Mouse (Mus musculus): Measurements from ENCODE around the gene Atcay.
"Not testable (repeated sequence)": the region's sequence is repeated elsewhere in the genome, so short reads cannot be mapped to it uniquely, and the experiment has no call there.

The Atcay gene

DNA sequence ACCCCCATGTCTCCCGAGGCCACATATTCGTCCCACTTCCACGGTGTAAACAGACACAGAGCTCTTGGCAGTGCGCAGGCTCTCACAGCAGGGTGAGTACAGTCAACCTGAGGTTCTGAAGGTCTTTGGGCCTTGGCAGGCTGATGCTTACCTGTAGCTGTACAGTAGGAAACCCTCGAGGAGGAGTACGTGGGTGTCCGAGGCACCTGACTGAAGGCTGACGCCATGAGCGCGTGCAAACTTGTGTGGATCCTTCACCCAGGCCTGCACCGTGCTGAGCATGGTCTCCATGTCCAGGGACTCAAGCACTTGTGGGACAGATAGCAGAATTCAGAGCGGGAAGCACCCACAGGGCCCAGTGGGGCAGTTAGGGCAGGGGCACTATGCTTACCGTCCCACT lies 30.5 kb downstream of the Atcay start:
- no peak for DNase-seq (ENCODE audit: low spot score)

DNA sequence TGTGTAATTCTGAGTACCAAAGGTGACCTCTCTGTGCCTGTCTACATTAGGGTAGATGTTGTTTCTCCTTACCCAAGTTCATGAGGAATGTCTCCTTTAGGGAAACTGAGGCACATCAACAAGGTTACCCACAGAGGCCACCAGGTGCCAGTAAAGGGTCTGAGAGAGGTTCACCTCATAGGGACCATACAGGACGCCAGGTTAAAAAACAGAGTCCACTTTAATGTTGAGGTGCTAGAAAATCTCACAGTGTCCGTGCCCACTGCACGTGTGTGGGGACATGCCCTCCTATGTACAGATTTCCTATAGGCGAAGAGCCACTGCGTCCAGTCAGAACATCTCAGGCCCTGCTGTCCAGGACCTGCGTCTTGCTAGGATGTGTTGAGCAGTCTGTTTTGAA lies 31.6 kb downstream of the Atcay start:
- no peak for DNase-seq (ENCODE audit: low spot score)

DNA sequence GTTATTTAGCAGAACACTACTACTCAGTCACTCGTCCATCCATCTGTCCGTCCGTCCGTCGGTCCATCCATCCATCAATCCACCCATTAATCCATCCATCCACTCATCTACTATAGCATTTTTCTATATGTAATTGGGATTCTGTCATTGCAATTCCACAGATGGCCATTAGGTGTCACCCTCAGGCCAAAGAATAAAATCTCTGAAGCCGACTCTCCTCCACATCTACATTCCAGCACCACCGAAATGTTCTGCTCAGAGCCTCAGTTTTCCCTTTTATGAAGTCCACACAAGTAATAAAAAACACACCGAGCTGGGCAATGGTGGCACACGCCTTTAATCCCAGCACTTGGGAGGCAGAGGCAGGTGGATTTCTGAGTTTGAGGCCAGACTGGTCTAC lies 32.4 kb downstream of the Atcay start:
- DNase-seq (ENCODE audit: low spot score) = no peak

DNA sequence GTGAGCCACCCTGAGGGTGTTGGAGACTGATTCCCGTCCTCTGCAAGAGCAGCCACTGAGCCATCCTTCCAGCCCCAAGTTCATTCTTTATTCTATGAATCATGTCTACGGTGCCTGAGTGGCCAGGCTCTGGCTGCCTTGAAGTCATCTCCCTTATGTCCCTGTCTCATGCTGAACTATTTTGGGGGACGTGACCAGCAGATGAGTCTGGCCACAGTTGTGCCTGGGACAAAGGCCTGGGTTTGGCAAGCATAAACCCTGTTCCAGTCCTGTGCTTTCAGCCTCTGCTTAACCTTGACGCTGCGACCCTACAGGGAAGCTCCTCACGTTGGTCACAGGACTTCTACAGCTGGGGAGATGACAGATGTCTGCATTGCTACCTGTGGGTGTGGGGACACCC lies 33.3 kb downstream of the Atcay start:
- no peak for DNase-seq (ENCODE audit: low spot score)

DNA sequence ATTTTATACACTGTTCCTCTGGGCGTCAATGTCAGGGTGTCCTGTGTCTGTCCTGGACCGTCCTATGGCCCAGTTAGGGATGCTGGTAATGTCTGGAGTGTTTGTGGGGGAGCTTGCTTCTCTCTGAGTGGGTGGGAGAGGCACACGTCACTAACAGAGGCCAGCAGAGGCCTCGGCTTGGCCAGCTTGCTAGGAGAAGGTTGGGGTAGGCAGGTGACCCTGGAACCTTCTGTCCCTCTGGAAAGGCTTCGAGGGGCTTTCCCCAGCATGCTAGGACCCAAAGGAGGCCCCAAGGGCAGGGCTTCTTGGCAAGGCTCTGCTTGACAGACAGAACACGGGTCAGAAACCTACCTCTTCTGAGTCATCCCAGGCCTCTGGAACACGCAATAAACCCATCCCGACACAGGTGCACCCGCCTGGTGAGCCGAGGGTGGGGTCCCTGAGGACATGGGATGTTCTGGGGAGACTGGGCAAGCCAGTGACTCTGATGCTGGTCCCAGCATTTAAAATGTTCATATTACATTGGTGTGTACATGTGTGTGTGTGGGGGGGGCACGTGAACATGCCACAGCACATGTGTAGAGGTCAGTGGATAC lies 34.1 kb downstream of the Atcay start:
- DNase-seq (ENCODE audit: low spot score) = no peak

DNA sequence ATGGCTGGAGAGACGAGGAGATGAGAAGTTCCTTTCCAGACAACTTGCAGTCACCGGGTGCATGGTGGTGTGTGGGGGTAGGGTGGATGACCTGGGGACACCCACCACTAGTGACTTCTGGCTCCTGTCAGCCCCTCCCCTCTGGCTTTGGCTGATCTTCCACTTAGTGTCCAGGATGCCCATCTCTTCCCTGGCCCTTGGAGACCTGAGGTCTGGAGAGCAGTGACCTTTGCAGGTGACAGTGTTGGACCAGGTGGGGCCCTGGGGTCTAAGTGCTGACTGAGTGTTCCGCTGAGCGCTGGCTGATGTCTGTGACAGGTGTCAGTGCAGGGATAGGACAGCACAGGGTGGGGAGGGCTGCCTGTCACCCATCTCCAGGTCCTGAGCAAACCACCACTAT lies 35.3 kb downstream of the Atcay start:
- DNase-seq (ENCODE audit: low spot score) = no peak

DNA sequence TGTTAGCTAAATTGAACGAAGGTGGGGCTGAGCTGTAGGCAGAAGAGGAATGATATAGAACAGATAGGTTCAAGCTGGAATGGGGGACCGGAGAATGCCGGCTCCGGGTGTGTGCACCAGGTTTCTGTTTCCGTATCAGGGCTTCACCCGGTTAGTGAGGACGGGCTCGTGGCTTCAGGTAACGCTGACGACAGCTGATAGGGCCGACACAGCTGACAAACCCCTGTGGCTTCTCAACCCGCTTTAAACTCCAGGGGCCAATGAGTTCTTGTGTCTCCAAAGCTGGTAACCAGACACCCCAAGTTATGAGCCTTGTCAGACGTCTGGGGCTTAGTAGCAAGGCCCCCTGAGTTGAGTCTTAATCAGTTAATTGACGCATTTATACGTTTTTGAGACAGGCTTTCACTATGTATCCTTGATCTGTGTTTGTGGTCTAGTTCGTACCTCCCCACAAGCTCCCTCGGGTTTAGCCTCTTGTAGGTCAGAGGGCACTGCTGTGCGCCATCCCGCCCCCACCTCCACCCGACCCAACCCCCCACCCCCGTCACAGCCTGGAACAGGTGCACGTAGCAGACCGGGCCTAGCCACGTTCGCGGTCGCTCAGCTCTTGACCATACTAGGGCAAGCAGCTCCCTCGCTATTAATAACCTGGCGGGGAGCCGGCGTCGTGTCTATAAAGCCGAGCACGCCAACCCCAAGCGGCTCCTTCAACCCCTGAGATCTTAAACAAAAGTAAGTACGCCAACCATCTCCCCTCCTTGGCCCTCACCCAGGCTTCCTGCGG lies 36.5 kb downstream of the Atcay start:
- DNase-seq (ENCODE audit: low spot score) = no peak

DNA sequence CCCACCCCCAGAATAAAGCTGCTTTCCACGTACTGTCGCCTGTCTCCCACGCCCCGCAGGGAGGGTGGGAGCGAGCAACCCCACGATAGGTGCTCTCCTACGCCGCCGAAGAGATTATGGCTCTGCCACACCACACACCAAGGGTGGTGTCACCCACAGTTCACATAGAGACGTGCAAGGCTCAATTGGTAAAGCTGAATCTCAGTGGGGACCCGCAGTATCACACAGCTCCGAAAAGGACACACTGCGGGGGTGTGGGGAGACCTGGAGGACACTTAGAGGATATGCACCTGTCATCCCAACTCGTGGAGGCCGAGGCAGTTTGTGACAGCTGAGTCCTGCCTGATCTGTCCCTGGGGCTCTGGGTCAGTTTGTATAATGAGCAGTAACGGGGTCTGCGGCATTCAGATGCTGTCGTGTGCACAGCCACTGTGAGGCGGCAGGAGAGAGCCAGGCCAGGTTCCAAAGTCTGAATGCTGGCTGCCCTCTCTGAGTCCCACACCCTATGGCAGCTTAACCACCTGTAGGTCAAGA lies 37.6 kb downstream of the Atcay start:
- no peak for DNase-seq (ENCODE audit: low spot score)

DNA sequence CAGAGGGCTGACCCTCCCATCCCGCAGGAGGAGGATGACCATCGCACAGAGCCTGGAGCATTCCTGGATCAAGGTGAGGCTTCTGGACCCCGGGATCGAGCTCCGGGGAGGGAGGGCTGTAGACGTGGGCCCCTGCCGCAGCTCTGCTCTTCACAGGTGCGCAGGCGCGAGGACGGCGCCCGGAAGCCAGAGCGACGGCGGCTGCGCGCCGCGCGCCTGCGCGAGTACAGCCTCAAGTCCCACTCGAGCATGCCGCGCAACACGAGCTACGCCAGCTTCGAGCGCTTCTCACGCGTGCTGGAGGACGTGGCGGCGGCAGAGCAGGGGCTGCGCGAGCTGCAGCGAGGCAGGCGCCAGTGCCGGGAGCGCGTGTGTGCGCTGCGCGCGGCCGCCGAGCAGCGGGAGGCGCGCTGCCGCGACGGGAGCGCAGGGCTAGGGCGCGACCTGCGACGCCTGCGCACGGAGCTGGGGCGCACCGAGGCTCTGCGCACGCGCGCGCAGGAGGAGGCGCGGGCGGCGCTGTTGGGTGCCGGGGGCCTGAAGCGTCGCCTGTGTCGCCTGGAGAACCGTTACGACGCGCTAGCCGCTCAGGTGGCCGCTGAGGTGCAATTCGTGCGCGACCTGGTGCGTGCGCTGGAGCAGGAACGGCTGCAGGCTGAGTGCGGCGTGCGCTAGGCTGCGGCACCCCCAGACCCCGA lies 38.2 kb downstream of the Atcay start:
- DNase-seq (ENCODE audit: low spot score) = peak; percentile 83

DNA sequence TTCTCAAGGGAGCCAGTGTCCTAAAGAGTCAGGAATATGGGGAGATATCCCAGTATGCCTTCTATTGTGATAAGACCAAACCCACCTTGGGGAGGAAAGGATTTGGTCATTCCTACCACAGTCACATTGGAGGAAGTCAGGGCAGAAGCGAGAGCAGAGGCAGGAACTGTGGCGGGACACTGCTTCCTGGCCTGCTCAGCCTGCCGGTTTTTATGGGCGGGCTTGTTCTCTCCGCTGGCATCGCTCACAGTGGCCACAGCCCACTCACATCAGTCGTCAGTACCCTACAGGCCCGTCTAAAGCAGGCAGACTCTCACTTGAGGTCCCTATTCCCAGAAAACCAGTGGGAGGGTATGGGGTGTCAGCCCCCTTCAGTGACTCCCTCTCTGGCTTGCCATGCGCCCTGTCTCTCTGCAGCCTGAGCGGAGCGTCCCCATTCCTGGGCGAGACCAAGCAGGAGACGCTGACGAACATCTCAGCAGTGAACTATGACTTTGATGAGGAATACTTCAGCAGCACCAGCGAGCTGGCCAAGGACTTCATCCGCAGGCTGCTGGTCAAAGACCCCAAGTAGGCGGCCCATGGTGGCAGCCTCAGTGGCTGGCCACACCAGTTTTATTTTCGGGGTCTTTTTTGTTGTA lies 39.2 kb downstream of the Atcay start:
- no peak for DNase-seq (ENCODE audit: low spot score)

DNA sequence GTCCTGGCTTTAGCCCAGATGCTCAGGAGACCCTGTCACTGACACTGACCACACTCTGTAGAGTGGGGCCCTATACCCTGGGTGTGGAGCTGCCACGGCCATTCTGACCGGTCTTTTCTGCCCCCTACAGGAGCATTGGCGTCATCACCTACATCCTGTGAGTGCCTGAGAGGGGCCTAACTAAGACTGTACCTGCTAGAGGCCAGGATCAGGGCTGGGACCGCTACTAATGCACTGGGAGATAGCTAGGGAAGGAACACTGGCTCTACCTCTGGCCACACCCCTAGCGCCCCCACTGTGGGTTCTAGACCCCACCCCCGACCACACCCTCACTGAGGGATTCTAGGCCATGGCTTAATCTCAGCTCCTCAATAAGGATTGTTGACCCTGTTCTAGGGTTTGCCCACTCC lies 39.7 kb downstream of the Atcay start:
- DNase-seq (ENCODE audit: low spot score) = no peak

DNA sequence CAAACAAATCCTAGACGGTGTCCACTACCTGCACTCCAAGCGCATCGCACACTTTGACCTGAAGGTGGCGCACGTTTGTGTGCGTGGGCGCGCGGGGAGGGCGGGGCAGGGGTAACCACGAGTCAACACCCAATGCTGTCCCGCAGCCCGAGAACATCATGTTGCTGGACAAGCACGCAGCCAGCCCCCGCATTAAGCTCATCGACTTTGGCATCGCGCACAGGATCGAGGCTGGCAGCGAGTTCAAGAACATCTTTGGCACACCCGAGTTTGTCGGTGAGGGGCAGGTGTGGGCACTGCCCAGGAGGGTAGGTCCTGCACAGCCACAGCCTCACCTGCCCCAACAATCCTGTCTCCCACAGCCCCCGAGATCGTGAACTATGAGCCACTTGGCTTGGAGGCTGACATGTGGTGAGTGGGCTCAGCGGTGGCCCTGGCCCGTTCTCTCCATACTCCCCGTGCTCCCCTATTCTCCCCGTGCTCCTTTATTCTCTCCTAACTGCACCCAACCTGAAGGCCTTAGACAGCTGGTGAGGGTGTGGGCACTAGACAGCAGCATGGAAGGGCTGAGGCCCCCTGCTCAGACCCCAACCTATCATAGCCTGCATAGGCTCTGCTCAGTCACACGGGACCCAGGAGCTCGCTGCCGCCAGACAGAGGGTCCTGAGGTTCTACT lies 40.3 kb downstream of the Atcay start:
- no peak for DNase-seq (ENCODE audit: low spot score)

DNA sequence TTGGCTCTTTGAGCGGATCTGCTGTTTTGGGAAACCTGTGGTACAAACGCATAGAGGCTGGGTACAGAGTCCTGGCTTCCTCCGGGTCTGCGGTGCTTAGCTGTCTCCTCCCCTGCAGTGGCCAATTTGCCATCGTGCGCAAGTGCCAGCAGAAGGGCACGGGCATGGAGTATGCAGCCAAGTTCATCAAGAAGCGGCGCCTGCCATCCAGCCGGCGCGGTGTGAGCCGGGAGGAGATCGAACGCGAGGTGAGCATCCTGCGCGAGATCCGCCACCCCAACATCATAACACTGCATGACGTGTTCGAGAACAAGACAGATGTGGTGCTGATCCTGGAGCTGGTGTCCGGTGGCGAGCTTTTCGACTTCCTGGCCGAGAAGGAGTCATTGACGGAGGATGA lies 40.8 kb downstream of the Atcay start:
- no peak for DNase-seq (ENCODE audit: low spot score)

DNA sequence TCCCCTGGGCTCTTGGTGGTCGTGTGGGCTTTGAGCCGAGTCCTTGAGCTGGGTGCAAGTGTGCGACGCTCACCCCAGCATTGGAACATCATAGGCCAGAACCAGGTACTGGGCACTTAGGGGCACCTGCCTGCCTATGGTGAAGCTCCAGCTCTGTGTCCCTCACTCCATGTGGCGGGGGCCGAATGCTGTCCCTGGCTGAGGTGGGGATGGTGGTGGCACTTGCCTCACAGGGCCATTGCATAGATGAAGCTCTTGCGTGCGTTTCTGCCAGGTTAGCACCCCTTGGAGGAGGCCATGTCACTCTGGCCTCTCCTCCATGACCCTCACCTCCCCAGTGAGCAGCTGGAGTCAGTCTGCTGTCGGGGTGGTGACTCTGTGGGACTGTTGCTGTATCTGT lies 43.5 kb downstream of the Atcay start:
- DNase-seq (ENCODE audit: low spot score) = no peak

DNA sequence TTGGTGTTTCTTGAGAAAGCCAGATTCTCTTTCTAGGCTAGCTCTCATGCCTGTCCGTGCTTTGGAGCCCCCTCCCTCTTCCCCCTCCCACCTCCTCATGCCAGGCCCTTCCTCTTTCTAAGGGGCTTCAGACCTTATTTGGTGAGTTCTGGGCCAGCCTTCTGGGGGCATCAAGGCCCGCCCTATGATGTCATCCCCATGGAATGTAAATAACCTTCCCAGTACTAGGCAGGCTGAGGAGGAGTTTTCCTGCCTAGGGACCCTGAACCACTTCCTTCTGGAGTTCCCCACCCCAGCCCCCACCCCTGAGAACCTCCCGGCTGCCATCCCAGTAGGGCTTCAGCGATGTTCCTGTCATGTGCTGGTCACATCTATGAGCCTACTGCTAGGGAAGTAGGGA lies 45.9 kb downstream of the Atcay start:
- DNase-seq (ENCODE audit: low spot score) = no peak

DNA sequence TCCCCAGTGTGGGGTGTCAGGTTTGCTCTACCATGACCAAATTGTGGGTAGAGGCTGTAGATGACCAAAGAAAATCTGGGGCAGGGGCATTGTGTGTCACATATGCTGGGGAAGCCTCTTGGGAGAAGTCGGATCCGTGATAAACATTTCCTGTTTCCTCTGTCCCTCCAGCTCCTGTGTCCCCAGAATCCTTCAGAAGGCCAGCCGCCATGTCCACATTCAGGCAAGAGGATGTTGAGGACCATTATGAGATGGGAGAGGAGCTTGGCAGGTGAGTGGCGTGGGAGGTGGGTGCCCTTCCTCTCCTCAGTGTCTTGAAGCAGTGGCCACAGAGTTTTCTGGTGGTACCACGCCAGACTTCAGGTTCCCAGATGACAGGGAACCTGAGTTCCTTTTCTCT lies 46.8 kb downstream of the Atcay start, which contains the start of gene 4930442H23Rik:
TSS of gene 4930442H23Rik (minus strand) at position 45 of the 400 bp plus-strand sequence.
- no peak for DNase-seq (ENCODE audit: low spot score)

DNA sequence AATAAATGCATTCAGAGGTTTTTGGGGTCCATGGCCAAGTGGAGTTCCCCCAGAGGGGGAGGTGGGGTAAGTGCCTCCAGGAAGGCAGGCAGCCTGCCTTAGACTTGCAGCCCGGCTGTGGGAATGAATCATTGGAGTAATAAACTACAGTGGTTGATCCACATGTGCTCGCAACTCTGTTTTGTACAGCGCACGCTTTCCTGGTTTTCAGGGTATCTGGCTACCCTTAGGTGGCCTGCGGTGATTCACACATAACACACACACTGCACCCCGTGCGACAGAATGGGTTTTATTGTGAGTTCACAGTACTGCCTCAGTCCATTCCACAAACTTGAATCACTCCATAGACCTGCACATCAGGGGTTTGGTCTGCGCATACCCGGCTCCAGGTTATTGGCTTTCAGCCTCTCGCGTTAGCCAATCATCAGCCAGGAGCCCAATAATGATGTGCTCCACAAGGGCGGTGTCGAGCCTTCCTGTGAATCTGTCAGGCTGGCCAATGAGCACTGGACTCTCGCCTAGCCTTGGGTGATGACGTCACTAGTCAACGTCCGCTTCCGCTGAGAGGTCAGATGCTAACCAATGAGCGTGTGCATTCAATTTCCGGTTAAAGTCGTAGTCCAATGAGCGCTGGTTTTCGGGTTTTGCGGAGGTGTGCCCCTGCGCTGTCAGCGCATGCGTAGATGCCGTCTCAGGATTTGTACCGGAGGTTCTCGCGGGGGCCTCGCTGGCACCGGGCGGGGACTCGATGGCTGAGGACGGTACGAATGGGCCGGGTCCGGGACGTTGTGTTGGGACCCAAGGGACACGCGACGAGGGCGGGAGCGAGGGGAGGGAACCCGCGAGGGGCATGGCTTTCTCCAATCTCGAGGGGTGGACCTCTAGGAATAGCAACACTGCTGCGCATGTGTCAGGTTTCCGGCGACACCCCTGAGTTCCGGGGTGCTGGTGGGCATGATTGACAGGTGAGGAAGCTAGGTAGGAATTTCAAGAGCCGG lies 48.0 kb downstream of the Atcay start, which contains the start of gene Dapk3:
TSS of gene Dapk3 (plus strand) at position 670 of the 998 bp plus-strand sequence.
- peak; percentile 91 for DNase-seq (ENCODE audit: low spot score)

DNA sequence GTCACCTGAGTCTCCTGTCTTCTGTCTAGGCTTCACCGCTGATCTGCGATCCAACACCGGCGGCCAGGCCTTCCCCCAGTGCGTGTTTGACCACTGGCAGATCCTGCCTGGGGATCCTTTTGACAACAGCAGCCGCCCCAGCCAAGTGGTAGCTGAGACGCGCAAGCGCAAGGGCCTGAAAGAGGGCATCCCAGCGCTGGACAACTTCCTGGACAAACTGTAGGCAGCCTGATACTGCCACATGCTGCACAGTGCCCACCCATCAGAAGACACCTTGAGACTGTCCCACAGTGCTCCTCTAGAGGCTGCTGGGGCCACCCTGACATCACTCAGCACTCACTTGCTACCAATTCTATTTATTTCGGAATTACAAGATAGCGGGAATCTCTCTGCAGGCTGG lies 48.8 kb downstream of the Atcay start:
- DNase-seq (ENCODE audit: low spot score) = not testable (repeated sequence)

DNA sequence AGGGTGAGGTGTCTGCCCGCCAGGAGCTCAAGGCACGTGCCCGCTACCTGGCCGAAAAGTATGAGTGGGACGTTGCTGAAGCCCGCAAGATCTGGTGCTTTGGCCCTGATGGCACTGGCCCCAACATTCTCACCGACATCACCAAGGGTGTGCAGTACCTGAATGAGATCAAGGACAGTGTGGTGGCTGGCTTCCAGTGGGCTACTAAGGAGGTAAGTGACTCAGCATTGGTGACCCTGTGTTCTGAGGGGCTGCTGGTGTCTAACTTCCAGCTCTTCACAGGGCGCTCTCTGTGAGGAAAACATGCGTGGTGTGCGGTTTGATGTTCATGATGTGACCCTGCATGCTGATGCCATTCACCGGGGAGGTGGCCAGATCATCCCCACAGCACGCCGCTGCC lies 49.7 kb downstream of the Atcay start:
- no peak for DNase-seq (ENCODE audit: low spot score)
